Mouse (Mus musculus) monocyte, adult 5-6 weeks (primary cell): ENCODE results near the gene Enpp1. TPM values are rescaled to one million over a fixed set of nuclear protein-coding genes. Genes with fewer than 3 reads are reported as not detected.

Source experiments
- ATAC-seq: fragments of 153-309, 156-312 bp; replicated peaks from 2 replicates; pipeline ENCODE4 v1.8.0; 2017; ENCODE audit warnings: mild to moderate bottlenecking; ENCODE audit not compliant: low TSS enrichment, insufficient number of reproducible peaks, severe bottlenecking, poor library complexity, low FRiP score
- total RNA-seq: library from RNA; stranded (forward); fragments of 200-1000, 200-491, 200-594 nt; gene quantifications from 3 replicates; pipeline ENCODE4 v1.2.3, GENCODE M21; 2017

The Enpp1 gene
- total RNA-seq, 1 experiment from 2014 or later: 7.9 TPM

DNA sequence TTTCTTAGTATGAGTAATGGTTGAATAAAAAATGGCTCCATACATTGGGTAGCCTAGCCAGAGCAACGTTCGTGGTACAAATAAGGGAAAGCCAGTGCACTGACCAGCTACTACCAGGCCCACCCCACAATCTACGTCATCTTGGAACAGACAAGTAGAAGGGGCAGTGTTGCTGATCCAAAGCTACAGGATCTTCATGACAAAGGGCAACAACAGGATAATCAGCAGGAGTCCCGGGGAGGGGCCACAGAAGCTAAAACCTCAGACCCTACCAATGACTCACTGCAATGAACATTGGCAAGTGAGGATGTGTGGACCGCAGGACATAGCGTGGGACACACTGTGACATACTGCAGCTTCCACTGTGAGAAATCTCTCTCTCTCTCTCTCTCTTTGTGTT is 96.2 kb downstream of the Enpp1 start:
- no peak for ATAC-seq

DNA sequence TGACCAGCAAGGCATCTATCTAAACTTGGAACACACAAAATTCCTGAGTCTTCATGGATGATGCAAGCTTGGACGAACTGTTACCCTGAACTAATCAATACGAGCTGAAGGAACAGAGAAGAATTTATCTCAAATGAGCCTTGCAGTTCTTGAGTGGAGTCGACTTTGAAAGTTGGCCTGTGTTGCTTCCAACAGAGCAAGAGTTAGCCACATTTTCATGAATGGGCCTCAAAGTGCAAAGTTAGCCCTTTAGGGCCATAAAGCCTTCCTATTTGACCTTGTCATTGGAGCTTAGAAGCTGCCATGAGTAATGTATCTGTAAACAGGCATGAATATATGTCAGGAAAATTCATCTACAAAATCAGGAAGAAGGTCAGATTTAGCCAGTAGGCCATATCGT is 97.2 kb downstream of the Enpp1 start:
- ATAC-seq: no peak

DNA sequence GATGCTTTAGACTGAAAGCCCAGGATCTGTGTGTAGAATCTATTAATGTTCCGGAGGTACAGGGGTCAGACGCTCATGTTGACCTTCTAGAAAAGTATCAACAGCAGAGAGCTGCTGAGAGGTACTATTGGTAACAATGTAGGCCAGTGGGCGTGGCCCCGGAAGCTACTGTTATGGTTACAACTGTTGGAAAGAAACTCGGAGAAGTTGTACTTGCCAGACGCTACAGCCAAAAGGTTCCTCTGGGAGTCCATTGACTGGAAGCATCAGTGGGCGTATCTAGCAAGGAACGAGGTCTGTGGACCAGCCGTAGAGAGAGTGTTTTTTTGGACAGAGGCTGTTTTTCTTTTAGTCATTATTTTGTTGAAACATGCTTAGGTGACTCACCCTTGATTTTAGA is 102.2 kb downstream of the Enpp1 start:
- ATAC-seq: no peak

DNA sequence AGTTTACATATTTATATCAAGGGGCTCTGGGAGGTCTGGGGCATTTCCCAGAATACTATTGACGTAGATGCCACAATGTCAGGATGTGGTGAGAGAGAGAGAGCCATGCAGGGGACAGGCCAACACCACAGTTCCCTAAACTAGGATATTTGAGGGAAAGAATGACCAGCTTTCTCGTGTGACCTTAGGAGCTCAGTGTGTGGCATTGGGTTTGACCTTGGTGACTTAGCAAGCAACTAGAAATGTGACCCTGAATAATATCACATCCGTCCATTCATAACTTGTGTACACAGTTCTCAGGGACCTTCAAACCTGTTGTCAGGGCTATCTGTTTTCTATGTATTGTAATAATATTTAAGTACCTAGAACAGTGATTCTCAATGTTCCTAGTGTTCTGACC is 102.8 kb downstream of the Enpp1 start:
- no peak for ATAC-seq

DNA sequence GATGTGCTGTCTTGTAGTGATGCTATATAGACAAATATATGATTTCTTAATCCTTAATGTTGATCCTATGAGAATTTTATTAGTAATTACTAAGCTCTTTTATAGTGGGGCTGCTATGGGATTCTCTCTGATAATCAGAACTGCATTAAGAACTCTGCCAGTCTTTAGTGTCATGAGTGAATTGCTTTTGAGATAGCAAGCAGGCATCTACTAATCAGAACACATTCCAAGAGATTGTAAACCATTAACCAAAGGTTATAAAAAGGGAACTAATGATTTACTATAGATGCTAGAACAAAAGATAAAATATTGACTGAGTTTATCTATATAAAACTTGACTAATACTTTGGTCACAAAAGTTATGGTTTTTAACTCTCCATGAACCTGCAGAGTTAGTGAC is 108.2 kb downstream of the Enpp1 start:
- no peak for ATAC-seq

DNA sequence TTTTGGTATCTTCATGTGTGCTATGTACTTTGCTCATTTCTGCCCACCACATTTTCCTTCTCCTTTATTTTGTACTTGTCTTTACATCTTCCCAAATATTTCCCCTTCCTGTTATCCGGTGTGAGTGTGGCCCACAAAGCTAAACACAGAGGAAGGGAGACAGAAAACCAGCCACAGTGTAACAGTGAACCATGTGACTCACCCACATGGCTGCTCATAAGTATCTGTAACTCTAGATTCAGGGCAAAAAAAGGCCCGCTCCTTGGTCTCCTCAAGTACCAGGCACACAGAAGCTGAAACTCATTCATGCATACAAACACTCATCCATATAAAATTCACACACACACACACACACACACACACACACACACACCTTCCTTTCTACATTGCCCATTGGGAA is 108.9 kb downstream of the Enpp1 start:
- no peak for ATAC-seq

DNA sequence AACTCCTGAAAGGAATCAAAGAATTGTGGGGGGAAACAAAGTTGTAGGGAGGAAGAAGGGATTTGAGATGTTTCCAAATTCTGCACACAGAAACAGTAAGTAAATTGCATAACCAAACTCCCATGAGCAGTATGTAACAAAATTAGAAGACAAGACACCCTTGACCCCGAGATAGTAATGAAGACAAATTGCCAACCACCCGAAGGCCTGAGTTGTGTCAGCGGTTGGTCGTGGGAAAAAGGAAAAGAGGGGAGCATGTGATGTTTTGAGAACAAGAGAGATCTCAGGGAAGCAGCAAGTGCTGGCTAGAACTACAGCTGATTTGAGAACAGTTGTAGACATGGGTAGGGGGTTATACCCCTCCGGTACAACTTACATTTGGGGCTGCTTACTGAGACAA is 112.2 kb downstream of the Enpp1 start:
- no peak for ATAC-seq

DNA sequence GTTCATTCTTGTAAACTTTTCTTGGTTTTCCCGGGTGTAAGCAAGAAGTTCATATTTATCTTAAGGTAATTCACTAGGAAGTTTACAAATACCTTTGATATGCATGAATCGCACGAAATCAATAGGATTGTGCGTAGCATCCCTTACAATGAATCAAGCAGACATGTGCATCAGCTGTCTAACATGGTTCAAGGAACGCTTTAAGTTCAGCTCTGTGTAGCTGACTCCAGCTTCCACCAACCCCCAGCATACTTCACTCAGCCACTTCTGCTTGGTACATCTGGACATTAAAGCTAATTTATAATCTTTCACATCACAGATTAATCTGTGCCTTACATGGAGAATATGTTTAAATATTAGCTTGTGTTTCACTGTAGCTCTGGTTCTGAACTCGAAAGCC is 113.3 kb downstream of the Enpp1 start:
- ATAC-seq: no peak

DNA sequence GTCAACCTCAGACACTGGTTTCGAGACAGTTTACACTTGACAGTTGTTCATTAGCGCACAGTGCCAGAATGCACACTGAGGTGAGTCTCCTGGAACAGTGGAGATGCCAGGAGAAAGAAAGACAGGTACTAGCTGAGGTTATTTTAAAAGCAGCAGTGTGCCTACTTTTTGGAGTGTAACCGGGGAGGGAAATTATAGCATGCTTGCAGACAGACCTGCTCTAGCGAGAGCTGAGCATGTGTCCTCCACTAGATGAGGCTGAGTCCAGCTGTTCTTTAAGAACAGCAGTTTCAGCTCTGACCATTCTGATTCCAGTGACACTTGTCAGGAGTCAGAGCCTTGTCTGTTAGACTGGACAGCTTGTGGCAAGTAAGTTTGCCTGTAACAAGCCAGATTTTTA is 114.2 kb downstream of the Enpp1 start:
- no peak for ATAC-seq

DNA sequence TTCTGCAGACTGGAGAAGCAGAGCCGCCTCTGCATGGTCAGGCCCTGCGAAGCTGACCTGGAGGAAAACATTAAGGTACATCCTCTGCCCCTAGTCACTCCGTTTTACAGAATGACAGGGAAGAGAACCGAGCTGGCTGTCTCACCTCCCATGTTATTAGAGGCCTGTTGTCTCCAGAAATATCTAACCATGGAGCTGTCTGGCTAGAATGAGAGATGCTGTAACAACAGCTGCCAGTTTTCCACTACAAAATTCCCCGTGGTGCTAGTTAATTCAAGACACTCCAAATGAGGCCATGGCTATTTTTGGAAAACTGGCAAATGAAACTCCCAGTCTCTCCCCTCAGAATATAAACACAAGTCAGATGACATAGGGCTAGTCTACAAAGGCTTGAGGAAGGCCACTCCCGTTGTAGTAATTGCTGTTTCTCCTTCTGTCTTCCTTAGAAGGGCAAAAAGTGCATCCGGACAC is 115.1 kb downstream of the Enpp1 start:
- no peak for ATAC-seq

DNA sequence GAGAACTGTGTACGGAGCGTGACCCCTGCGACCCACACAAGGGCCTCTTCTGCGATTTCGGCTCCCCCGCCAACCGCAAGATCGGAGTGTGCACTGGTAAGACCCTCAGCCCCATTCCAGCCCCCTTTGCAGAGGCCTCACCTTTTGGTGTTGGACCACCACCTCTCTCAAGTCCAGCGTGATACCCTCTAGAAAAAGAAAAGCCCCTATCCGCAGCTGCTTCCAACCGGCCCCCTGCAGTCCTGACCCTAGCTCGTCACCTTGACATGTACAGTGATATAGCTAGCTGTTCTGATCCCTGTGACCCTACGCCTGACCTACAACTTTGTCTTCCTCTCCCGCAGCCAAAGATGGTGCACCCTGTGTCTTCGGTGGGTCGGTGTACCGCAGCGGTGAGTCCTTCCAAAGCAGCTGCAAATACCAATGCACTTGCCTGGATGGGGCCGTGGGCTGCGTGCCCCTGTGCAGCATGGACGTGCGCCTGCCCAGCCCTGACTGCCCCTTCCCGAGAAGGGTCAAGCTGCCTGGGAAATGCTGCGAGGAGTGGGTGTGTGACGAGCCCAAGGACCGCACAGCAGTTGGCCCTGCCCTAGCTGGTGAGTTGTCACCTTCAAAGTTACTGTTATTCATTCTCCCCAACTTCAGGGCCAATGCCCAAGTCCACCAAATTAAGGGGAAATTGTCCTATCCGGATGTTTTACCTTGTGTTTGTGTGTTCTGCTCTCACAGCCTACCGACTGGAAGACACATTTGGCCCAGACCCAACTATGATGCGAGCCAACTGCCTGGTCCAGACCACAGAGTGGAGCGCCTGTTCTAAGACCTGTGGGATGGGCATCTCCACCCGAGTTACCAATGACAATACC is 115.7 kb downstream of the Enpp1 start:
- ATAC-seq: no peak

DNA sequence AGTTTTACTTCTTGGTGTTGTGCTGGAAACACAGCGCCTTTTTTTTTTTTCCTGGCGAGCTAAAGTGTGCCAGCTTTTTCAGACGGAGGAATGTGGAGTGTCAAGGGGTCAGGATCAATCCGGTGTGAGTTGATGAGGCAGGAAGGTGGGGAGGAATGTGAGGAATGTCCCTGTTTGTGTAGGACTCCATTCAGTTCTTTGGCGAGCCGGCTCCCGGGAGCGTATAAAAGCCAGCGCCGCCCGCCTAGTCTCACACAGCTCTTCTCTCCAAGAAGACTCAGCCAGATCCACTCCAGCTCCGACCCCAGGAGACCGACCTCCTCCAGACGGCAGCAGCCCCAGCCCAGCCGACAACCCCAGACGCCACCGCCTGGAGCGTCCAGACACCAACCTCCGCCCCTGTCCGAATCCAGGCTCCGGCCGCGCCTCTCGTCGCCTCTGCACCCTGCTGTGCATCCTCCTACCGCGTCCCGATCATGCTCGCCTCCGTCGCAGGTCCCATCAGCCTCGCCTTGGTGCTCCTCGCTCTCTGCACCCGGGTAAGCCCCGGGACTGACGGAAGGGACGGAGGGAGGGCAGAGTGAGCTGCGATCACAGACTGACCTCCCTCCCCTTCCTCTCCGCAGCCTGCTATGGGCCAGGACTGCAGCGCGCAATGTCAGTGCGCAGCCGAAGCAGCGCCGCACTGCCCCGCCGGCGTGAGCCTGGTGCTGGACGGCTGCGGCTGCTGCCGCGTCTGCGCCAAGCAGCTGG is 116.5 kb downstream of the Enpp1 start, which contains the start of gene Ccn2:
Ccn2 (plus strand) TSS at position 193 of the 753 bp plus-strand sequence.
- ATAC-seq: 0 out of 2 replicates have a peak, but pooled peaks have one; percentile 13

DNA sequence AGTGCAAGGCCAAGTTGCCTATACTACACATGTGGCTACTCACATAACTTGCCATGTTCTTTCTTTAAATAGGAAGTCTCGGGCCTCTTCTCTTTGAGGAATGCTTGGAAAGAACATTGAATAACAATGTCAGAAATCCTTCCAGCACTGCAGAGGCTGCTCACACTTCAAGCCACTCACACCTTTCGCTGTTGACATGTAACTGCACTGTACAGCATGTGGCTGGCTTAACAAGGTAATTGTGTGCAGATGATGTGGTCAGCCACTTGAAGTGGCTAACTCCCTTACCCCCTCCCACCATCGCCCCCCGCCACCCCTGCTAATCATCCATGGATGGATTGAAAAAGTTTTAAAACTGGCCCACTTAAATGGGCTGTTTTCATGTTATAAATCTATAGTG is 118.4 kb downstream of the Enpp1 start:
- no peak for ATAC-seq

DNA sequence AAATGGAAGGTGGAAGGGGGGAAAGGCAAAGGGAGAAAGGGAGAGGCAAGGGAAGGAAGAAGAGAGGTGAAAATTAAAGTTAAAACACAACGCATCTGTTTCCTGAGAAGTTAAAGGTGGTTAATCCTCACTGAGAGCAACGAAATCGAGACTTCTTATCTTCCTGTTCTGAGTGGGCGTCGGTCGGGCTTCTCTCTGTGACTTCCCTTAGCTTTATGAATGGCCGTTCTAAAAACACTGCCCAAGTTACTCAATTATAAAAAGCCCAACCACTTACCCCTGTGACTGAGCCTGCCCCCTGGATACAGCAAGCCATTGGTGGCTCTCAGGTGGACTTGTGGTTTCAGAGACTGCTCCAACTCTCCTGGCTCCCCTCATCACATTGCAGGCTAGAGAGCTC is 119.0 kb downstream of the Enpp1 start:
- ATAC-seq: no peak

DNA sequence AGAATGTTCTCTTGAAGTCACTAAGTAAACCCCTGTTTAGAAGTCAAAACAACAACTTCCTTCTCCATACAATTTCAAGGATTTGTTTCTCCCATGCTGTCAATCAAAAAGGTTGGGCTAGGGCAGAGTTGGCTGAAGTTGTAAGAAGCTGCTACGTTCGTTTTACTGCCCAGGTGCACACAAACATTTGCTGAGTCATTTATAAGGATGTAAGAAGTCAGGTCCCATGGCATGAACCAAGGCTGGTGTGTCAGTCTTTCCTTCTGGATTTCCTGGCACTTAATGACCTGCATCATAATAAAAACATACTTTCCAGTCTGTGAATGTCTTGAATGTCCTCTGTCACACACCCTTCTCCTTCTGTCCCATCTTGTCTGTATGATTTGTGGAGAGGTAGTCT is 119.6 kb downstream of the Enpp1 start:
- no peak for ATAC-seq

DNA sequence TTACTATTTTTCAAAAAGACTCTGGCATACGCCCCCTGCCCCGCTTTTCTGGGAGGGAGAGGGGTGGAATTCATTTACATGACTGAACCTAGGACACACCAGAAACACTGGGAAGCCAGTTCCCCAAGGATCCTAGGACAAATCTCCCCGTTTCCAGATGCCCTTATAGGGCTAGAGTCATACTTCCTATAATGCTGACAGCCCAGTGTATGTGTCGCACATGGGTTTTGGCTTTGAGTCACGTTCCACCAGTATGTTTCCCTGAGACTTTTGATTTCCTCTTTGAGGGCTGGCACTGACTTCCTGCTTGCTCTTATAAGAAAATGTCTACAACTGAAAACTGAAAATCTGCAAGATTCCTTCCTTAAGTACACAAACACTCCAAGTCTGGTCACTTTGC is 120.2 kb downstream of the Enpp1 start:
- ATAC-seq: no peak

DNA sequence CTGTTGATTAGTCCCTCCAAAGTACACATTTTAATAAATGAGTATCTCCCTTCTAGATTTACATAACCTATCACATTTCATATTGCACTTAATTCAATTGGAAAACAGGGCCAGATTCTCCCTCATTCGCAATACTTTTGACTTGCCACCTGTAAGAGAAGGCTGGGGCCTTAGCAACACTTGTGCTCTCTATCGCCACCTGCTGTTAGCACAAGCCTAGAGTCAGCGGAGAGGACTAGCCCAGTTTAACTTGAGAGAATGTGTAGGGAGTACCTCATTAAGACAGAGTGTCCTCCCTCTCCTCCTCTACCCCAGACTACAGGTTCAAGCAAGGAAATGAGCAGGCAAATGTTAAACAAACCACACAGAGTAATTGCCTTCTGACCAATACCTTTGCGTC is 120.8 kb downstream of the Enpp1 start:
- ATAC-seq: peak; percentile 70

DNA sequence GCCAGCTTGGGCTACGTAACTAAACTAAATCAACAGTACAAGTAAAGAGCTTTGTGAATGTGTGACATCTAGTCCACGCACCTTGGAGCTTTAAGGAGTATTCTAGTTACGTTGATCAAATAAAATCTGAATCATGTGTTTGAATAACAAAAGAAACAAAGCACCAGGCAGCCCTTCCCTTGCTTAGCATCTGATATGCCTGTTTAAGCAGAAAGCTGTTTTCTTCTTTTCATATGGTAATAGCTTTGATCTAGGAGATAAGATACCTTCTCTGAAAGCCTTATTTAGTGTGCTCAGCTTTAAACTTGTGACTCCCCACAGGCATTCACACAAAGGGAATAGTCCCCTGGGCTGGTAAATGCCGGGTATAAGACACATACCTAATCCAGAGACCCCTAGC is 121.4 kb downstream of the Enpp1 start:
- no peak for ATAC-seq

DNA sequence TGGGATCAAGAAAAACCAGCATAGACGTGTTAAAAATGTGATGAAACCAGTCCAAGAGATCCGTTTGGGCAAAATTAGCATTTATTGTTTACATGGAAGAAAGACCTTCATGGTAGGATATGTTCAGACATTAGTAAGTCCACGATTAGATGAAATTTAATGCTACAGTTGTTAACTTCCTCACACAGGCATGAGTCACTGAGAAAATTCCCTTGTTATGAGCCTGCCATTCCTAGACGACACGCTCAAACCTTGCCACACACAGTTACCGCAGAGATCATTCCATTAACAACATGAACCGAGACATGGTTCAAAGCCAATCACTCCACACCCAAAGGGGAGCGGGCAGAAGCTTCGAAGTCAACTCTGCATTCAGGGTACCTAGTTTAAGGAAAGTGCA is 122.7 kb downstream of the Enpp1 start:
- ATAC-seq: no peak

DNA sequence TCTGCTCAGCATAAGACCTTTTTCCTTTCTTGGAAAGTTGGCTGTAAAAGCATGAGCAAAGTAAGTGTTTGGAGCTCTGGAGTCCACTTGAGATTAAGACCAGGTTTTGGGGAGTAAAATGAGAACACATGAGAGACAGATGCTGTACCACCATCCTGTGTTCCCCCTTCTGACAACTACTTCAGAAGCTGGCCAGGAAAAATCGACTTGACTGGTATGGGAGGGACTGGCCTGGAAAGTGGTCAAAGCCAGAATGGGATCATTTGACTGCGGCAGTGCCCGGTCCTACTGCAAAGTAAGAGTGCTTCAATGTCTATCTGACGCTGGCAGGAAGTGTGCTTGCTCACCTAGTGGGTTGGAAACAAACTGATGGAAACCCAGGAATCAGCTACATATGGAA is 123.1 kb downstream of the Enpp1 start:
- no peak for ATAC-seq
